Mouse (Mus musculus) E14TG2a.4 (cell line): ENCODE data around the gene Nmu.

Experiments used
- CTCF ChIP-seq: conservative IDR thresholded peaks from 2 replicates; pipeline ENCODE4 v1.5.1; 2014; ENCODE audit warnings: low read length
- NANOG ChIP-seq: IDR thresholded peaks from 2 replicates; pipeline ENCODE4 v1.6.1; 2014; ENCODE audit warnings: borderline replicate concordance, low read length, mixed read lengths
- POU5F1 ChIP-seq: IDR thresholded peaks from 2 replicates; pipeline ENCODE4 v1.6.1; 2014; ENCODE audit warnings: low read length, borderline replicate concordance

GRCm38 (mm10) chr5:76411697-76412096 is 48.1 kb upstream of the Nmu start:
- TF ChIP-seq CTCF (no peak), NANOG (no peak), POU5F1 (no peak)
